Mouse (Mus musculus) stomach, embryonic 16.5 days (tissue): Measurements from ENCODE around the gene C1ql1. TPM values are rescaled to one million over a fixed set of nuclear protein-coding genes. Genes with fewer than 3 reads are reported as not detected.
A peak's percentile ranks its signal among the peaks of the same experiment; 100 is the strongest.
"Not testable (repeated sequence)": the region's sequence is repeated elsewhere in the genome, so short reads cannot be mapped to it uniquely, and the experiment has no call there.

Source experiments
- ATAC-seq: fragments of 200-750 bp; cut with Nextera tagmentation; 2 replicates; pipeline ENCODE4 v1.8.0; 2017; ENCODE audit warnings: moderate number of reproducible peaks, moderate TSS enrichment; ENCODE audit not compliant: insufficient read depth, low FRiP score
- H3K27ac ChIP-seq: fragments of 300-500 bp; sonication (generic); 2 replicates; pipeline ENCODE4 v1.5.1; 2014; ENCODE audit warnings: low read length
- H3K27me3 ChIP-seq: fragments of 300-500 bp; sonication (generic); 2 replicates; pipeline ENCODE4 v1.6.1; 2014; ENCODE audit warnings: low read length, control low read depth, mixed read lengths; ENCODE audit not compliant: control insufficient read depth, insufficient read depth
- H3K36me3 ChIP-seq: fragments of 300-500 bp; sonication (generic); 2 replicates; pipeline ENCODE4 v1.6.1; 2014; ENCODE audit warnings: low read length; ENCODE audit not compliant: control insufficient read depth, insufficient read depth
- H3K4me1 ChIP-seq: fragments of 300-500 bp; sonication (generic); 2 replicates; pipeline ENCODE4 v1.6.1; 2014; ENCODE audit warnings: low read length, control low read depth, mixed read lengths; ENCODE audit not compliant: control insufficient read depth, insufficient read depth
- H3K4me2 ChIP-seq: fragments of 300-500 bp; sonication (generic); 2 replicates; pipeline ENCODE4 v1.6.1; 2014; ENCODE audit warnings: low read depth, low read length, mixed read lengths
- H3K4me3 ChIP-seq: fragments of 300-500 bp; sonication (generic); replicated peaks from 2 replicates; pipeline ENCODE4 v1.5.1; 2014; ENCODE audit warnings: mild to moderate bottlenecking, low read length
- H3K9ac ChIP-seq: fragments of 300-500 bp; sonication (generic); 2 replicates; pipeline ENCODE4 v1.6.1; 2014; ENCODE audit warnings: low read length
- H3K9me3 ChIP-seq: fragments of 300-500 bp; sonication (generic); replicated peaks from 2 replicates; pipeline ENCODE4 v1.6.1; 2016; ENCODE audit warnings: low read length, control low read depth; ENCODE audit not compliant: control insufficient read depth
- WGBS: fragments of 180-500 bp; shearing (Covaris S2); extraction: QIAGEN DNeasy Blood & Tissue Kit; methylation state at CpG from one replicate; pipeline ENCODE4 v1.1.7; 2014; 5-methylcytosine and 5-hydroxymethylcytosine counted together
- polyA plus RNA-seq: library from polyadenylated mRNA; unstranded; fragments of >200 nt; fragmentation: Nextera tagmentation; extraction: Ambion mirVana; gene quantifications from 2 replicates; pipeline ENCODE4 v1.2.1, GENCODE M21; 2015

The C1ql1 gene
- polyA plus RNA-seq, 1 experiment from 2014 or later: 1.7 TPM

DNA sequence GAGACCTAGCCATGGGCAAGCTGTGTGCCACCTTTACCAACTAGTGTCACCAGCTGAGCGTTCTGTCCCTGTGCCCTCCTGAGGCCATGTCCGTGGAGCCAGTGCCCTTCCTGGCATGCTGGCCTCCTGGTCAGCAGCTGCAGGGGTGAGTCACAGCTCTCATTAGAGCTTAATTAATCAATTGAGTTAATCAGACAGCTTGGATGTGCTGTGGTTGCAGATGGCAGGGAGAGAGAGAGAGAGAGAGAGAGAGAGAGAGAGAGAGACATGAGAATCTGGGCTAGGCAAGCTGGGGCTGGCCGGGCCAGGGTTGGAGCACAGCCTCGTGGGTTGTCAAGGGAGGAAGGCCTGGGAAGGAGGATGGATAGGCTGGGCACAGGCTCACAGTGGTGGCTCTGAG lies 38.1 kb upstream of the C1ql1 start:
- no peak for ATAC-seq
- Histone ChIP-seq H3K36me3 (no peaks in the 10 kb centered on the region), H3K9ac (no peak overlapping the region), H3K4me3 (no peak overlapping the region), H3K27ac (no peak overlapping the region), H3K4me2 (no peak overlapping the region), H3K4me1 (peaks cover 3% of the 10 kb centered on the region; the same call in 1 of the 2 replicates), H3K27me3 (peaks cover 3% of the 10 kb centered on the region; the same call in 1 of the 2 replicates), H3K9me3 (no peaks in the 10 kb centered on the region)
- 57% methylated on average over 4 of the region's 4 CpGs for WGBS

DNA sequence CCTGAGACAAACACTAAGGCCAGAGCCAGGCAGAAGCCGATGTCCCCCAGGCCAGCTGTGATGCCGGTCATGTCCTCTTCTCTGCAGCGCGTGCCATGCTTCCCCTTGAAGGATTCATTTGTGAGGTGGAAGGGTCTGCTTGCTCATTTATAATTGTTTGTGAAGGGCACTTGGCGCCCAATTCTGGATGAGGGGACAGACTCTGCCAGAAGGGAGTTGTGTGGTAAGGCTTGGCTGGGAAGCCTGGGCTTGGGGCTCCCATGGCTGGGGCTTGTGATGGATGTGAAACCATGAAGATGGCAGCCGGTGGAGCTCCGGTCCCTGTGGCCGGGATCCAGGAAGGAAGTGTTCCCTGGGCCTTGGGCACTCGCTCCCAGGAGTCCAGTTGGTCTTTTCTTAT lies 37.6 kb upstream of the C1ql1 start:
- no peak for ATAC-seq
- no peaks in the 10 kb centered on the region for H3K9me3 ChIP-seq
- no peak overlapping the region for H3K4me3 ChIP-seq
- H3K27ac ChIP-seq: no peak overlapping the region
- no peaks in the 10 kb centered on the region for H3K4me1 ChIP-seq
- H3K27me3 ChIP-seq: peaks cover 3% of the 10 kb centered on the region; the same call in 1 of the 2 replicates
- 86% methylated on average over 9 of the region's 9 CpGs for WGBS
- H3K36me3 ChIP-seq: no peaks in the 10 kb centered on the region
- no peak overlapping the region for H3K9ac ChIP-seq
- no peak overlapping the region for H3K4me2 ChIP-seq

DNA sequence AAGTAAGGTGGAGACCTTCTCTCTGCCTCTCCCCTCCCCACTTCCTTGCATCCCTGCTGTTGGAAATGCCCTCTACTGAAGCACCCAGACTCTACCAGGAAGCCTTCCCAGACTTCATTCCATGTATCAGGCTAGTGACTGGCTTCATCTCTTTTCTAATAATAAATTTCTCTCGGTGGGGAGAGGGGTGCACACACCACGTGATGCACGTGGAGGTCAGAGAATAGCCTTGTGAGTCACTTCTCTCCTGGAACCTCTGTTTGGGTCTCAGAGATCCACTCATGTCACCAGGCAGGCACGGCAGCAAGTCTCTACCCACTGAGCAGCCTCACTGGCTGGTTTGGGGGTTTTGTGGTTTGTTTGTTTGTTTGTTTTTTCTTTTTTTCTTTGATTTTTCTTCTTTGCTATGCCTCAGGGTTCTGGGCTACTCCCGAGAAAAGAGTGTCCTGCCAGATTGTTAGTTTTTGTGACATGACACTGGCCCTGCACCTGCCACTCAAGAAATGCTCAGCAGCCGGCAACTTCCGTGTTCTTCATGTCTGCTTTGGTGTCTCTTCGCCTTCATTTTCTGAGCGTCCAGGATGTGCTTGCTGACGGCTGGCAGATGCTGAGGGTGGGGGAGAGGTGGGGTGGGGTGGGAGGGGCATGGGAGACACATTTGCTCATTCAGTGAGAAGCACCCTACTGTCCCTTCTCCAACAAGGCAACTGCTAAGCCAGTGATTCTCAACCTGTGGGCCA lies 34.8 kb upstream of the C1ql1 start:
- Histone ChIP-seq H3K27ac (no peak overlapping the region), H3K4me1 (no peaks in the 10 kb centered on the region), H3K9ac (no peak overlapping the region), H3K27me3 (no peaks in the 10 kb centered on the region), H3K4me2 (no peak overlapping the region), H3K36me3 (no peaks in the 10 kb centered on the region), H3K4me3 (no peak overlapping the region), H3K9me3 (no peaks in the 10 kb centered on the region)
- no peak for ATAC-seq
- 54% methylated on average over 10 of the region's 10 CpGs for WGBS

DNA sequence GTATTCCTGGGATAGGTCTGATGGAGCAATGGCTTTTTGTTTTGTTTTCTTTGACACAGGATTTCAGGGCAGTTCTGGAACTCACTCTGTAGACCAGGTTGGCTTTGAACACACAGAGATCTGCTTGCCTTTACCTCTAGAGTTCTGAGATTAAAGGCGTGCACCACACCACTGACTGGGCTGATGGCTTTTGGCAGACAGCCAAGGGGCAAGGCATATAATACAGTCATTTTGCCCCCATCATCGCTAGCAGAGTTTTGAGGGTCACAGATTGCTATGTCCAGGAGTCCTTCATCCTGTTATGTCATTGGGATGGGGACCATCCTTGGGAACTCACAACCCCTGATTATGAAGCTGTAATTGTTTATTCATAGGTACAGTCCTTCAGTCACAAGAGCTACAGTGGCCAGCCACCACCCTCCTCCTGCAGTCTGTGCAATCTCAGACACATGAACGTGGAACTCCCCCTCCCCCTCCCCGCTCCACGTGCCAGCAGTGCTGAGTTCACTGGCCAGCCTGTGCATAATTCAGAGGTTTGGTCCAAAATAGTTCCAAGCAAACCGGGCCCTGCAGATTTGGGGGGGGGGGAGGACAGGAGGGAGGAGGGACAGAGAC lies 31.7 kb upstream of the C1ql1 start:
- no peak overlapping the region for H3K4me3 ChIP-seq
- no peaks in the 10 kb centered on the region for H3K4me1 ChIP-seq
- H3K27ac ChIP-seq: no peak overlapping the region
- H3K9ac ChIP-seq: no peak overlapping the region
- WGBS: 32% methylated on average over 6 of the region's 6 CpGs
- H3K4me2 ChIP-seq: no peak overlapping the region
- H3K27me3 ChIP-seq: no peaks in the 10 kb centered on the region
- no peaks in the 10 kb centered on the region for H3K9me3 ChIP-seq
- H3K36me3 ChIP-seq: no peaks in the 10 kb centered on the region
- peak; percentile 58; the same call in 1 of the 2 replicates for ATAC-seq

DNA sequence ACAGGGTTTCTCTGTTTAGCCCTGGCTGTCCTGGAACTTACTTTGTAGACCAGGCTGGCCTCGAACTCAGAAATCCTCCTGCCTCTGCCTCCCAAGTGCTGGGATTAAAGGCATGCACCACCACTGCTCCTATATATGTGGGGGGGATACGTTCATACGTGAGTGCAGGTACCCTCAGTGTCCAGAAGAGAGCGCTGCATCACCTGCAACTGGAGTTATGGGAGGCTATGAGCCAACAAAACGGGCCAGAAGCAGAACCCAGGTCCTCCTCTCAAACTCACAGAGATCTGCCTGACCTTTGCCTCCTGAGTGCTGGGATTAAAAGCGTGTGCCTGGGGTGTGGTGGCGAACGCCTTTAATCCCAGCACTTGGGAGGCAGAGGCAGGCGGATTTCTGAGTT lies 29.5 kb upstream of the C1ql1 start:
- not testable (repeated sequence) for H3K27me3 ChIP-seq, H3K27ac ChIP-seq, H3K36me3 ChIP-seq, H3K9me3 ChIP-seq, H3K4me3 ChIP-seq, H3K9ac ChIP-seq, H3K4me1 ChIP-seq, H3K4me2 ChIP-seq, ATAC-seq
- WGBS: 82% methylated on average over 9 of the region's 9 CpGs

DNA sequence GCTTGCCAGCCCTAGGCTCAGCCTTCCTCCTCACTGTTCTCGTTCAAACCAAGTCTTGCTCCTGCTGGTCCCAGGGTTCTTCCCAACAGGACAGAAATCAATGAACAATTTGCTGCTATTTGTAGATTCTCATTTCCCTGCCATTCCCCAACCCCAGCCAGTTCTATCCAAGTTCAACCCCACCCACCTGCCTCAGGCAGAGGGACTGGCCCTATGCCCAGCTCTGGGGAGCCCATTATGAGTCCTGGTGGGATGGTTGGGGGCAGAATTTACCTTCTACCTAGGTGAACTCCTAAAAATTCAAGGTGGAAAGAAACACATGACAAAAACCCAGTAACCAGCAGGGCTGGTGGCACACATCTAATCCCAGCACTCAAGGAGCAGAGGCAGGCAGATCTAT lies 25.8 kb upstream of the C1ql1 start:
- H3K27ac ChIP-seq: no peak overlapping the region
- H3K27me3 ChIP-seq: no peaks in the 10 kb centered on the region
- no peak overlapping the region for H3K9ac ChIP-seq
- H3K36me3 ChIP-seq: no peaks in the 10 kb centered on the region
- H3K9me3 ChIP-seq: no peaks in the 10 kb centered on the region
- 56% methylated on average over 1 of the region's 1 CpGs for WGBS
- no peak overlapping the region for H3K4me3 ChIP-seq
- H3K4me2 ChIP-seq: no peak overlapping the region
- 0 out of 2 replicates have a peak, but pooled peaks cover 6% of the 10 kb centered on the region for H3K4me1 ChIP-seq
- ATAC-seq: no peak

DNA sequence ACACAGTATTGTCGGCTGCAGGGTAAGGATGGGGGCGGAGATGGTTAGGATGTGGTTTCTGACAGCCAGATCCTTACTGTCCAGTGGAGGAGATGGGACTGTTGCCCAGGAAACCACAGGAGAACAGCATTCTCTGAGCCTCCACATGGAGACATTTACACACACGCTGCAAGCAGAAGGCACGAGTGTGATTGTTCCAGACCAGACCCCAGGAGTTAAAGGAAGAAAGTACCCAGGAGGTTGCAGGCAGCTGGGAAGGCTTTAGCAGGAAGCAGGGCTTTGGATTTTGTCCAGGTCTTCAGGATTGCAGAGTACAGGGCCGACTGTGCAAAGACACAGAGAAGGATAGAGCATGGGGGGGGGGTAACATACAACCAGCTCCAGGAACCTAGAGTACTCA lies 25.1 kb upstream of the C1ql1 start:
- H3K36me3 ChIP-seq: no peaks in the 10 kb centered on the region
- no peaks in the 10 kb centered on the region for H3K27me3 ChIP-seq
- no peak; the same call in 1 of the 2 replicates for ATAC-seq
- no peak overlapping the region for H3K9ac ChIP-seq
- H3K4me3 ChIP-seq: no peak overlapping the region
- no peak overlapping the region for H3K4me2 ChIP-seq
- 31% methylated on average over 5 of the region's 5 CpGs for WGBS
- no peak overlapping the region for H3K27ac ChIP-seq
- H3K9me3 ChIP-seq: no peaks in the 10 kb centered on the region
- 0 out of 2 replicates have a peak, but pooled peaks cover 6% of the 10 kb centered on the region for H3K4me1 ChIP-seq

DNA sequence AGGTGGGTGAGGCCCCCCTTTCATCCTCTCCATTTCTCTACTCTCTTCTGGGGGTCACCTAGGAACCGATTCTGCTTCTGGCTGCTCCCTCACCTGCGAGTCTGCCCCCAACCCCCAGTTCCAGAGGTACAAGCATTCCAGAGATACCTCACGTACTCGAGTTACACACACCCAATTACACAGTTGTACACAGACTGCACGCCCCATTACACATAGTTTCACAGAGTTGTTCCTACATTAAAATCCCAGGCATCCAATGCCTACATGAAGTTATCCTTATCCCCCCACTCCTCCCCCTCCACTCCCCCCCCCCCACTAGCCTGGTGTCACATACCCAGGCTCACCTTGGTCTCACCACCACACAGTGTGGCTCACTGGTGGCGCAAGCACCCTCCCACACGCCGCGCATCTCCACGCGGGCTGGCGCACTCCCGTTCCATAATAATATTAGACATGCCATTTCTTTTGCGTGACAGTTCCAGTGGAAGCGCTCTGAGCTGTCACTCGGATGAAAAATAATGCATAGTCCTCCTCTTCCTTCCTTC lies 18.1 kb upstream of the C1ql1 start:
- no peaks in the 10 kb centered on the region for H3K36me3 ChIP-seq
- H3K9me3 ChIP-seq: no peaks in the 10 kb centered on the region
- WGBS: 65% methylated on average over 16 of the region's 16 CpGs
- H3K9ac ChIP-seq: no peak overlapping the region
- peaks cover 11% of the 10 kb centered on the region for H3K4me1 ChIP-seq
- no peak for ATAC-seq
- H3K27ac ChIP-seq: no peak overlapping the region
- H3K4me2 ChIP-seq: no peak overlapping the region
- H3K27me3 ChIP-seq: peaks cover 5% of the 10 kb centered on the region; the same call in 1 of the 2 replicates
- H3K4me3 ChIP-seq: no peak overlapping the region

DNA sequence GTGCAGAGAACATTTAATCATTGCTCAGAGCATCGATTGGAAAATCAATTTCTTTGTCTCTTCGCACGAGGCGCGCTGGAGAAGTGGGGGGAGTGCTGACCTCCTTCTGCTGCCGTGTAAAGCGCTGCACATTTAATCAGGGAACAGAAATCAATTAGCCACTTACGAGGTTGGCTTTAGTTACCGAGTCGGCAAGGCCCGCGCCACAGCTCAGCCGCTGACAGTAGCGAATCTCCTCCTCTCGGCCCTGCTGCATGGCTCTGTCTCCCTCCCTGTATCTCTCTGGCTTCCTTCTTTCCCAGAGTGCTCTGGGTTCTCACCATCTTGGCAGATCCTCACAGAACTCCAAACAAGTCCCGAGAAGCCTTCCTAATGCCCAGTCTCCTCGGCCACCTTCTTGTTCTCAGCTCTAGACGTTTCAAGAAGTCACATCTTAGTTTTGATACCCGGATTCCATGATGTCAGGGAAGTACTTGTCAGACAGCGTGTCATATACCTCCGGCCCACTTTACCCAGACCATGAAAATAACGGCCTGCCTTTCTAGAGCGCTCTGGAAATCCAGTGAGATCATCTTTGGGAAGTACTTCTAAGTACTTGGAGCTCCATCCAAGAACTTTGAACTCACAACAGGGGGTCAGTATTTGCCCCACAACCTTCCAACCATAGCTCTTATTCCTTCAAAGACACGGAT lies 17.5 kb upstream of the C1ql1 start:
- Histone ChIP-seq H3K36me3 (no peaks in the 10 kb centered on the region), H3K27me3 (peaks cover 5% of the 10 kb centered on the region; the same call in 1 of the 2 replicates), H3K4me2 (peak overlapping the region; percentile 16; the same call in 1 of the 2 replicates), H3K4me3 (no peak overlapping the region), H3K4me1 (peaks cover 11% of the 10 kb centered on the region), H3K9me3 (no peaks in the 10 kb centered on the region), H3K9ac (peak overlapping the region; percentile 55; the same call in 1 of the 2 replicates), H3K27ac (no peak overlapping the region)
- ATAC-seq: no peak
- WGBS: 31% methylated on average over 24 of the region's 24 CpGs
